Mouse (Mus musculus) left cerebral cortex, postnatal 14 days (tissue): ENCODE data around the gene Gm44579. TPM values are rescaled to one million over a fixed set of nuclear protein-coding genes. Genes with fewer than 3 reads are reported as not detected.

Experiments
- DNase-seq, 2 experiments: peaks; one replicate each; pipeline ENCODE4 v3.0.0; 2021 to 2022; ENCODE audit warnings: low spot score in 2 of 2, mixed read lengths in 1 of 2
- intact Hi-C: fragments of 180-260 bp; cut with DNase I; formaldehyde crosslinking; loops from one replicate; pipeline ENCODE4 v1.15.1; 2025
- total RNA-seq, 2 experiments: library from RNA; stranded (reverse); gene quantifications; 2 replicates each; pipeline ENCODE4 v1.2.3; 2021

Gene Gm44579
- total RNA-seq, 2 experiments from 2014 or later, result not detected

DNA sequence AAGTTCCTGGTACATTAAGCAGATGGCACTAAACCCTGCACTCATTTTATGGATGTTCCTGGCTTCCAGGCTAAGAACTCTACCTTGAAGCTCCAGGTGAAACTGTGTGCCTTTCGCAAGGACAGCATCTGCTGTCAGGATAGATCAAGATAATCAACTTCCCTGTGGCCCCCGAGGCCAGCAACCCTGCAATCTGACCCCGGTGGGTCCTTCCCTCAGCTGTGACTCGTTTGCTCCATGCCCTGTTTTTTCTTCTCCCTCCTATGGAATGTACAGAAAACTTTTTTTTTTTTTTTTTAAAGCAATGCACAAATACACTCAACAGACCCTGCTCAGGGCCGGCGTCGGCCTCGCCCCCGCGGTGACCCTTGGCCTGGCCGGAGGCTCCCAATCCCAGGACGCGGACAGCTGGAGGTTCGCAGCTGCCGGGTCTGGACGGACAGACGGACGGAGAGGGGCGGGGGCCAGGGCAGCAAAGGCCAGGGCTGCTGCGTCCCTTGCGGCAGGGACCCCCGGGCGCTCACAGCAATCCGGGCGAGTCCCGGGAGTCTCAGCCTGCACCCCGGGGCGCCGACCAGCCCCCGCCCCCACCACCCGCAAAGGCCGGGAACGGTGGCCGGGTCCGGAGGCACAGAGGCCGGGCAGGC lies 75.8 kb downstream of the Gm44579 start:
- DNase-seq, result no peak
- intact Hi-C loops, result loop anchor here (5.0 kb wide), 1 partner anchor 38 kb away; no protein-coding TSS in a partner anchor

DNA sequence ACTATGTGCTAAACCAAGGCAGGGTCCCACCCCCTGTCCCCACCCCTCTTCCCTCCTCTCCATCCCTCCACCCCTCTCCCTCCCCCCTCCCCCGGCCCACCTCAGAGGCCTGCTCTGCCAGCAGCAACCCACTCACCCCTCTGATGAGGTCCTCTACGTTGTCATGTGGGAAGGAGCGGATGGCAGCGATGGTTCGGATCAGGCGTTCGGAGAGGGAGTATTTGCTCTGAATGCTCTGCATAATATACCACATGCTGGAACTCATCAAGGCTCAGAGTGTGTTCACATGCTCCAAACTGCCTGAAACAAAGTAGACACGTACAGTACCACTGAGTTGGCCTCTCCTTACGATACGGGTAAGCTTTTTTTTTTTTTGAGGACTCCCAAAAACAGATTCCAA lies 78.3 kb downstream of the Gm44579 start:
- intact Hi-C loops, result no loop called here
- no peak for DNase-seq

DNA sequence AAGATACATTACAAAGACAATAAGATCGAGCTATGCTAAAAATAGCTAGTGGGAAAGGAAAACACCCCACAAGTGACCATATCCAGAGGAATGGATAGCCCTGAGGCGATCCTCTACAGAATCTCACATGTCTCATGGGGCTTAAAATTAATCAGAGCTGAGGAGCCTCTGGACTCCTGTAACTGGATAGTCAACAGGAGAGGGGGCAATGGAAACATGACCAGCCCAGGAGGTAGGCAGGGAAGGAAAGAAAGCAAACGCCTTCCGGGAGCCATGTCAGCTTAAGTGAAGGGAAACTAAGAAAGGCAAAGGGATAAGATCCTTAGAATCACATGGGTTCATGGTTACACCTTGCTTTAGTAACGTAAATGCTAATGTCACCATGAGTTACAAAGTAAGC lies 80.0 kb downstream of the Gm44579 start:
- intact Hi-C loops, result no loop called here
- DNase-seq, result no peak

DNA sequence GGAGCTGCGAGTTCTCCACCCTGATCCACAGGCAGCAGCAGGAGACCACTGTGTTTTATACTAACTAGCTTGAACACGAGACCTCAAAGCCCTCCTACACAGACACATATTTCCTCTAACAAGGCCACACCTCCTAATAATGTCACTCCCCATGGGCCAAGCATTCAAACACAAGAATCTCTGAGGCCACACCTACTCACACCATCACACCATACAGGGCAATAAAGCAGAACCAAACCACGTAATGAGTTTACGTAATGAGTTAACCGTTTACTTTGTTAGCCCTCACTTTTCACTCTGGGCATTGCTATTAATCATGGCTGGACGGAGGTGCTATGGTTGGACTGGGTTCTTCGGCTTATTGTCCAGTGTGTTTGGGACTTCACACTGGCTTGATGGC lies 81.0 kb downstream of the Gm44579 start:
- no peak for DNase-seq
- intact Hi-C loops, result no loop called here

DNA sequence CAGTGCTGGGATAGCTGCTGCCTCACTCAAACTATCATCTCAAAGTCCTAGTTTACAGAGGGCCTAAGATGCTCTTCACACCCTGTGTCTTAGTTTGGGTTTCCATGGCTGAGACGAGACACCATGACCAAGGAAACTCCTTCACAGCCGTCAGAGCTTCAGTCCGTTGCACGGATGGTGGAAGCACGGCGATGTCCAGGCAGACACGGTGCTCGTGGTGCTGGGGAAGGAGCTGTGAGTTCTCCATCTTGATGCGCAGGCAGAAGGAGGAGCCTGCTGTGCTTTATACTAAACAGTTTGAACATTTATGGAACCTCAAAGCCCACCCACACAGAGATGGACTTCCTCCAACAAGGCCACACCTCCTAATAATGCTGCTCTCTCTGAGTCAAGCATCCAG lies 83.9 kb downstream of the Gm44579 start:
- intact Hi-C loops, result no loop called here
- DNase-seq, result no peak

Other genes with a start within 250 kb of the Gm44579 start
- under 1 TPM; 0.57 to 0.97 TPM for gene Col2a1, start 216.3 kb downstream of the Gm44579 start, total RNA-seq
- 100 to 1,000 TPM; 349 to 369 TPM for gene Pfkm, start 128.4 kb downstream of the Gm44579 start, total RNA-seq
- 10 to 100 TPM; 11.8 to 13.7 TPM for gene Senp1, start 127.2 kb downstream of the Gm44579 start, total RNA-seq
- 10 to 100 TPM; 43.4 to 45.4 TPM for gene Asb8, start 55.4 kb downstream of the Gm44579 start, total RNA-seq
- gene Ccdc184, start 53.8 kb downstream of the Gm44579 start, total RNA-seq, result 10 to 100 TPM; 28.3 TPM
- not detected for gene Olfr288, start 25.4 kb downstream of the Gm44579 start, total RNA-seq
- 1 to 10 TPM; 1.8 to 2.4 TPM for gene Olfr287, start 79 bp upstream of the Gm44579 start, total RNA-seq
- gene Olfr286, start 13.5 kb upstream of the Gm44579 start, total RNA-seq, result not detected
- not detected for gene H1fnt, start 36.3 kb upstream of the Gm44579 start, total RNA-seq
- gene Zfp641, start 75.2 kb upstream of the Gm44579 start, total RNA-seq, result 1 to 10 TPM; 6.9 to 7.0 TPM
- not detected for gene Olfr285, start 96.4 kb upstream of the Gm44579 start, total RNA-seq
- not detected for gene Olfr284, start 120.0 kb upstream of the Gm44579 start, total RNA-seq
- not detected for gene Olfr283, start 160.0 kb upstream of the Gm44579 start, total RNA-seq
- not detected for gene Olfr282, start 210.2 kb upstream of the Gm44579 start, total RNA-seq
- gene Olfr281, start 231.6 kb upstream of the Gm44579 start, total RNA-seq, result not detected
- gene OR5BS1P, start 248.9 kb upstream of the Gm44579 start, total RNA-seq, result not detected